Mouse (Mus musculus) CH12.LX (cell line): ENCODE results near the gene Gm7534. TPM values are rescaled to one million over a fixed set of nuclear protein-coding genes. Genes with fewer than 3 reads are reported as not detected.
"Not testable (repeated sequence)": the region's sequence is repeated elsewhere in the genome, so short reads cannot be mapped to it uniquely, and the experiment has no call there.

ENCODE experiments used
- DNase-seq: peaks from one replicate; pipeline ENCODE4 v3.0.0-alpha.2; 2013; ENCODE audit errors: extremely low read depth
- H3K27ac ChIP-seq: 2 replicates; pipeline ENCODE4 v1.5.1; 2012; ENCODE audit warnings: low read depth, mild to moderate bottlenecking, control low read depth, moderate library complexity; ENCODE audit not compliant: insufficient read depth
- H3K27me3 ChIP-seq: replicated peaks from 2 replicates; pipeline ENCODE3; 2012; ENCODE audit warnings: inconsistent platforms
- H3K36me3 ChIP-seq, 2 experiments: replicated peaks in 1 of 2; 2 replicates each; pipeline versions ENCODE3 to v1.6.1; 2012; ENCODE audit warnings: inconsistent platforms in 1 of 2, low read length in 1 of 2, mild to moderate bottlenecking in 1 of 2, mixed read lengths in 1 of 2, moderate library complexity in 1 of 2; ENCODE audit not compliant: control insufficient read depth in 1 of 2, insufficient read depth in 1 of 2
- H3K4me1 ChIP-seq, 2 experiments: 2 replicates each; pipeline ENCODE4 v1.6.1; 2012; ENCODE audit warnings: inconsistent platforms in 1 of 2, moderate library complexity in 1 of 2; ENCODE audit not compliant: insufficient read depth in 2 of 2, control insufficient read depth in 1 of 2
- H3K4me2 ChIP-seq: 2 replicates; pipeline ENCODE4 v1.6.1; 2012; ENCODE audit warnings: low read depth, mild to moderate bottlenecking, control low read depth; ENCODE audit not compliant: poor library complexity, insufficient read depth, severe bottlenecking
- H3K4me3 ChIP-seq, 3 experiments: fragments of 150-350 bp in 1 of 3; sonication (generic) in 1 of 3; replicated peaks in 1 of 3; 2 replicates each; pipeline versions ENCODE3 to v1.5.1; 2011 to 2012; ENCODE audit warnings: low read depth in 2 of 3, low read length in 2 of 3, mild to moderate bottlenecking in 2 of 3, moderate library complexity in 2 of 3, control low read depth in 1 of 3, improper control_type of control experiment in 1 of 3, inconsistent platforms in 1 of 3, mixed read lengths in 1 of 3; ENCODE audit not compliant: poor library complexity in 1 of 3
- H3K79me2 ChIP-seq: replicated peaks from 2 replicates; pipeline ENCODE4 v1.6.1; 2012; ENCODE audit warnings: mild to moderate bottlenecking, moderate library complexity; ENCODE audit not compliant: control insufficient read depth, poor library complexity, insufficient read depth, severe bottlenecking; ENCODE audit errors: extremely low read depth
- H3K9ac ChIP-seq: 2 replicates; pipeline ENCODE4 v1.6.1; 2012; ENCODE audit warnings: low read depth, mild to moderate bottlenecking, control low read depth, moderate library complexity; ENCODE audit not compliant: insufficient read depth
- H3K9me3 ChIP-seq: replicated peaks from 2 replicates; pipeline ENCODE3; 2012; ENCODE audit warnings: low read length, inconsistent platforms, mixed read lengths
- BHLHE40 ChIP-seq: IDR thresholded peaks from 2 replicates; pipeline ENCODE4 v1.6.1; 2011; ENCODE audit warnings: mild to moderate bottlenecking, low read depth, low read length, improper control_type of control experiment
- CHD2 ChIP-seq: IDR thresholded peaks from 2 replicates; pipeline ENCODE4 v1.6.1; 2011; ENCODE audit warnings: low read length, improper control_type of control experiment
- CTCF ChIP-seq, 2 experiments: IDR thresholded peaks in 1 of 2; conservative IDR thresholded peaks in 1 of 2; 2 replicates each; pipeline ENCODE4 v1.5.1; 2011 to 2012; ENCODE audit warnings: low read depth in 2 of 2, low read length in 2 of 2, improper control_type of control experiment in 1 of 2, inconsistent platforms in 1 of 2, mild to moderate bottlenecking in 1 of 2, moderate library complexity in 1 of 2
- E2F4 ChIP-seq: IDR thresholded peaks from 2 replicates; pipeline ENCODE4 v1.6.1; 2011; ENCODE audit warnings: low read depth, low read length, improper control_type of control experiment; ENCODE audit not compliant: insufficient replicate concordance
- ELF1 ChIP-seq: IDR thresholded peaks from 2 replicates; pipeline ENCODE4 v1.6.1; 2014; ENCODE audit warnings: low read depth, mild to moderate bottlenecking, inconsistent platforms, low read length, improper control_type of control experiment
- ETS1 ChIP-seq: conservative IDR thresholded peaks from 2 replicates; pipeline ENCODE4 v1.6.1; 2012; ENCODE audit warnings: low read depth, mild to moderate bottlenecking, inconsistent platforms, low read length, improper control_type of control experiment, moderate library complexity
- HCFC1 ChIP-seq: IDR thresholded peaks from 2 replicates; pipeline ENCODE4 v1.6.1; 2012; ENCODE audit warnings: low read depth, mild to moderate bottlenecking, inconsistent platforms, low read length, improper control_type of control experiment
- IRF4 ChIP-seq: IDR thresholded peaks from 2 replicates; pipeline ENCODE4 v1.6.1; 2014; ENCODE audit warnings: low read depth, mild to moderate bottlenecking, inconsistent platforms, low read length, improper control_type of control experiment
- KAT2A ChIP-seq: IDR thresholded peaks from 2 replicates; pipeline ENCODE4 v1.6.1; 2012; ENCODE audit warnings: low read length, improper control_type of control experiment, inconsistent platforms; ENCODE audit not compliant: insufficient replicate concordance
- MAZ ChIP-seq: IDR thresholded peaks from 2 replicates; pipeline ENCODE4 v1.6.1; 2012; ENCODE audit warnings: low read depth, mild to moderate bottlenecking, inconsistent platforms, low read length, improper control_type of control experiment, moderate library complexity
- MXI1 ChIP-seq: IDR thresholded peaks from 2 replicates; pipeline ENCODE4 v1.6.1; 2011; ENCODE audit warnings: mild to moderate bottlenecking, low read depth, low read length, improper control_type of control experiment
- PAX5 ChIP-seq: IDR thresholded peaks from 2 replicates; pipeline ENCODE4 v1.6.1; 2012; ENCODE audit warnings: low read length, inconsistent platforms, mixed read lengths
- POLR2A ChIP-seq: IDR thresholded peaks from 2 replicates; pipeline ENCODE4 v1.6.1; 2011; ENCODE audit warnings: low read depth, mild to moderate bottlenecking, improper control_type of control experiment, low read length
- POLR2AphosphoS2 ChIP-seq: IDR thresholded peaks from 2 replicates; pipeline ENCODE4 v1.6.1; 2011; ENCODE audit warnings: low read depth, low read length, improper control_type of control experiment
- RAD21 ChIP-seq: IDR thresholded peaks from 2 replicates; pipeline ENCODE4 v1.6.1; 2011; ENCODE audit warnings: low read depth, mild to moderate bottlenecking, low read length, improper control_type of control experiment, moderate library complexity
- RCOR1 ChIP-seq: conservative IDR thresholded peaks from 2 replicates; pipeline ENCODE4 v1.6.1; 2012; ENCODE audit warnings: low read depth, mild to moderate bottlenecking, inconsistent platforms, low read length, improper control_type of control experiment
- TBP ChIP-seq: conservative IDR thresholded peaks from 2 replicates; pipeline ENCODE4 v1.6.1; 2011; ENCODE audit warnings: low read depth, low read length, improper control_type of control experiment
- TCF12 ChIP-seq: IDR thresholded peaks from 2 replicates; pipeline ENCODE4 v1.6.1; 2014; ENCODE audit warnings: low read depth, mild to moderate bottlenecking, inconsistent platforms, low read length, improper control_type of control experiment
- USF2 ChIP-seq: conservative IDR thresholded peaks from 2 replicates; pipeline ENCODE4 v1.6.1; 2011; ENCODE audit warnings: low read depth, low read length, improper control_type of control experiment
- ZKSCAN1 ChIP-seq: IDR thresholded peaks from 2 replicates; pipeline ENCODE4 v1.6.1; 2012; ENCODE audit warnings: low read depth, inconsistent platforms, low read length, improper control_type of control experiment, borderline replicate concordance
- ZMIZ1 ChIP-seq: IDR thresholded peaks from 2 replicates; pipeline ENCODE4 v1.6.1; 2012; ENCODE audit warnings: low read depth, mild to moderate bottlenecking, inconsistent platforms, low read length, improper control_type of control experiment
- dilution Hi-C: fragments of 300-500 bp; cut with MboI; formaldehyde crosslinking; loops from 2 replicates; pipeline ENCODE4 v1.14.3; 2020; ENCODE audit warnings: low sequenced_read_pairs; ENCODE audit not compliant: extremely low pct_unique_long_range_greater_than_20kb, extremely low pct_ligation_motif_present
- in situ Hi-C: fragments of 300-500 bp; cut with MboI; formaldehyde crosslinking; loops from 3 replicates; pipeline ENCODE4 v1.14.3; 2019; ENCODE audit warnings: low sequenced_read_pairs, low pct_ligation_motif_present, low pct_unique_long_range_greater_than_20kb, mixed read lengths
- polyA plus RNA-seq: library from polyadenylated mRNA; unstranded; fragments of >175 nt; gene quantifications from 2 replicates; pipeline ENCODE4 v1.2.1, GENCODE M21; 2012; ENCODE audit warnings: low read depth; ENCODE audit not compliant: insufficient read length
- total RNA-seq, 2 experiments: library from RNA; depleted of rRNA; stranded (reverse); fragments of 300-350 nt in 1 of 2; fragments of >200 nt in 1 of 2; gene quantifications; 2 replicates each; pipeline ENCODE4 v1.2.3; 2012 to 2014

Gene Gm7534
- total and polyA plus RNA-seq, 3 experiments: not detected

GRCm38 (mm10) chr4:134165548-134166465 lies 37.0 kb downstream of the Gm7534 start:
- H3K4me1 ChIP-seq: peaks cover 0 to 4% of the 10 kb centered on the region in 2 experiments; a peak in 1 of 4 replicates
- no peaks in the 10 kb centered on the region for H3K79me2 ChIP-seq
- DNase-seq: no peak
- TF ChIP-seq PAX5: no peak
- TF ChIP-seq ZKSCAN1: no peak
- no peak overlapping the region for H3K4me2 ChIP-seq
- no peaks in the 10 kb centered on the region for H3K27me3 ChIP-seq
- H3K27ac ChIP-seq: no peak overlapping the region
- peaks cover 3 to 37% of the 10 kb centered on the region in 2 experiments for H3K36me3 ChIP-seq
- no peak overlapping the region for H3K4me3 ChIP-seq
- dilution Hi-C loops (no loop called here), in situ Hi-C loops (no loop called here)
- no peak overlapping the region for H3K9ac ChIP-seq
- H3K9me3 ChIP-seq: no peaks in the 10 kb centered on the region

- no peak for TF ChIP-seq MXI1
- TF ChIP-seq RCOR1: no peak
- TF ChIP-seq POLR2AphosphoS2: no peak
- TF ChIP-seq ETS1: no peak
- no peak for DNase-seq
- Histone ChIP-seq H3K4me1 (peaks cover 0 to 4% of the 10 kb centered on the region in 2 experiments; a peak in 1 of 4 replicates), H3K79me2 (no peaks in the 10 kb centered on the region), H3K27ac (no peak overlapping the region), H3K27me3 (no peaks in the 10 kb centered on the region), H3K9me3 (no peaks in the 10 kb centered on the region), H3K4me3 (no peak overlapping the region), H3K4me2 (no peak overlapping the region), H3K36me3 (peaks cover 3 to 33% of the 10 kb centered on the region in 2 experiments), H3K9ac (no peak overlapping the region)
- in situ Hi-C loops (no loop called here), dilution Hi-C loops (no loop called here)
Observed at GRCm38 (mm10) chr4:134165024-134165423, 37.8 kb downstream of the Gm7534 start.

- H3K4me2 ChIP-seq: no peak overlapping the region
- dilution Hi-C loops: no loop called here
Observed at GRCm38 (mm10) chr4:134164591-134164990, 38.2 kb downstream of the Gm7534 start.

DNA sequence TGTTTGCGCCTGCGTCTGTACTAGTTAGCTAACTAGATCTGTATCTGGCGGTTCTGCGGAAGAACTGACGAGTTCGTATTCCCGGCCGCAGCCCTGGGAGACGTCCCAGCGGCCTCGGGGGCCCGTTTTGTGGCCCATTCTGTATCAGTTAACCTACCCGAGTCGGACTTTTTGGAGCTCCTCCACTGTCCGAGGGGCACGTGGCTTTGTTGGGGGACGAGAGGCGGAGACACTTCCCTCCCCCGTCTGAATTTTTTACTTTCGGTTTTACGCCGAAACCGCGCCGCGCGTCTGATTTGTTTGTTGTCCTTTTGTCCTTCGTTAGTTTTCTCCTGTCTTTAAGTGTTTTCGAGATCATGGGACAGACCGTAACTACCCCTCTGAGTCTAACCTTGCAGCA lies 42.7 kb downstream of the Gm7534 start:
- DNase-seq, in situ Hi-C loops, H3K4me2 ChIP-seq, dilution Hi-C loops, H3K9me3 ChIP-seq, H3K9ac ChIP-seq, H3K27ac ChIP-seq, H3K79me2 ChIP-seq, H3K4me1 ChIP-seq, H3K27me3 ChIP-seq, H3K4me3 ChIP-seq: not testable (repeated sequence)
- H3K36me3 ChIP-seq: peaks cover 11 to 34% of the 10 kb centered on the region in 2 experiments

More at GRCm38 (mm10) chr4:134164591-134164990, 38.2 kb downstream of the Gm7534 start:
- DNase-seq: no peak
- Histone ChIP-seq H3K27me3 (no peaks in the 10 kb centered on the region), H3K4me3 (no peak overlapping the region), H3K79me2 (no peaks in the 10 kb centered on the region), H3K36me3 (peaks cover 3 to 31% of the 10 kb centered on the region in 2 experiments), H3K4me1 (peaks cover 0 to 4% of the 10 kb centered on the region in 2 experiments; a peak in 1 of 4 replicates)
- in situ Hi-C loops: no loop called here
- TF ChIP-seq POLR2A (no peak), TCF12 (no peak), E2F4 (no peak), KAT2A (no peak), TBP (no peak), ELF1 (no peak), ETS1 (no peak), MXI1 (no peak), BHLHE40 (no peak), IRF4 (no peak), CTCF (conservative IDR thresholded peaks at IDR 0.05 in 1 of 2, IDR thresholded peaks at IDR 0.05 in 1 of 2; ENCODE audit: low read depth in 2 of 2, low read length in 2 of 2) (no peak), CHD2 (no peak), ZKSCAN1 (no peak), RAD21 (no peak), USF2 (no peak), ZMIZ1 (no peak), MAZ (no peak), HCFC1 (no peak), PAX5 (no peak)
- TF ChIP-seq, all 38 proteins: peak for 0
- no peak overlapping the region for H3K27ac ChIP-seq
- no peaks in the 10 kb centered on the region for H3K9me3 ChIP-seq
- no peak overlapping the region for H3K9ac ChIP-seq
